Comparison of ENCODE assay signal across 12 mouse cellular contexts in genomic region chr12:53992411-53992810, GRCm38 (mm10).
A peak's percentile ranks its signal among the peaks of the same experiment; 100 is the strongest.
DNase-seq lines count a peak whose midpoint lies in the region; TF ChIP-seq lines count a peak whose summit lies in the region.
"Had no signal": no experiment of that assay in that cellular context is flagged by ENCODE, and none has a peak within 500 bp of the region (broad histone marks: within the 10 kb centered on the region; RNA-seq: fewer than 3 reads in every experiment).

No protein-coding gene starts in this region.

- no peak overlapping the region for H3K9ac ChIP-seq in heart, adult 2 months (ENCODE audit: low read depth, low read length)

- DNase-seq in heart, adult 2 months, result no peak
- DNase-seq in heart, adult 8-10 months (ENCODE audit: low spot score), result no peak
- peak; percentile 7 to 55 for DNase-seq in spleen, postnatal 10 days (ENCODE audit: low spot score in 2 of 2)
- DNase-seq in spleen, postnatal 36 days (ENCODE audit: low spot score in 2 of 2), result no peak
- peak; percentile 13 for DNase-seq in c-Kit-negative CD71-positive TER-119-positive erythroid progenitor cells, embryonic 14.5 days (ENCODE audit: low read depth, low spot score)
- peak; percentile 43 for DNase-seq in thymus, postnatal 14 days
- DNase-seq in cerebellum, postnatal 4 days (ENCODE audit: low spot score in 2 of 2), result no peak
- DNase-seq in layer of hippocampus, postnatal 25 days (ENCODE audit: extremely low spot score in 1 of 2, low spot score in 1 of 2), result no peak
- DNase-seq: cerebellum, adult 18-20 months; left cerebral cortex, postnatal 4 days had no signal

- H3K4me3 ChIP-seq in heart, adult 2 months, result no peak overlapping the region
- H3K4me3 ChIP-seq: erythroblast, embryonic 14.5 days; megakaryocyte, embryonic 14.5 days had no signal

- H3K36me3 ChIP-seq in heart, adult 2 months (ENCODE audit: control insufficient read depth, insufficient read depth, low read length), result no peaks in the 10 kb centered on the region

- H3K4me1 ChIP-seq in heart, adult 2 months (ENCODE audit: control insufficient read depth, insufficient read depth, low read length), result no peaks in the 10 kb centered on the region
- H3K4me1 ChIP-seq: megakaryocyte, embryonic 14.5 days had no signal

- H3K79me2 ChIP-seq in heart, adult 2 months (replicated peaks; ENCODE audit: control insufficient read depth, insufficient read depth, low read length), result no peaks in the 10 kb centered on the region

- no peak for TF ChIP-seq POLR2A in heart, adult 2 months (IDR thresholded peaks at IDR 0.05; ENCODE audit: insufficient read depth, low read depth, low read length)

- intact Hi-C loops in heart, adult 2 months (cut with DNase I), result no loop called here

- WGBS in heart, adult 2 months, result 98% methylated on average over 6 of the region's 6 CpGs

- H3K27me3 ChIP-seq in heart, adult 2 months (ENCODE audit: control insufficient read depth, insufficient read depth, low read length), result no peaks in the 10 kb centered on the region

- no peak for TF ChIP-seq EP300 in heart, adult 2 months (IDR thresholded peaks at IDR 0.05; ENCODE audit: insufficient read depth, low read depth, low read length)

- H3K27ac ChIP-seq in heart, adult 2 months, result no peak overlapping the region

- TF ChIP-seq CTCF in heart, adult 2 months (IDR thresholded peaks at IDR 0.05), result peak; percentile 65

Comparison
In these comparisons a context has a peak if more than half of its experiments do, and no peak if none do; other contexts are left out.
1. DNase-seq: peak in spleen, postnatal 10 days (2 of 2), c-Kit-negative CD71-positive TER-119-positive erythroid progenitor cells, embryonic 14.5 days (single experiment) and thymus, postnatal 14 days (single experiment); none in heart, adult 2 months (0 of 2), heart, adult 8-10 months (single experiment), spleen, postnatal 36 days (0 of 2), cerebellum, postnatal 4 days (0 of 2) and layer of hippocampus, postnatal 25 days (0 of 2).